ENCODE assay signal across 11 mouse cellular contexts in the genomic region with DNA sequence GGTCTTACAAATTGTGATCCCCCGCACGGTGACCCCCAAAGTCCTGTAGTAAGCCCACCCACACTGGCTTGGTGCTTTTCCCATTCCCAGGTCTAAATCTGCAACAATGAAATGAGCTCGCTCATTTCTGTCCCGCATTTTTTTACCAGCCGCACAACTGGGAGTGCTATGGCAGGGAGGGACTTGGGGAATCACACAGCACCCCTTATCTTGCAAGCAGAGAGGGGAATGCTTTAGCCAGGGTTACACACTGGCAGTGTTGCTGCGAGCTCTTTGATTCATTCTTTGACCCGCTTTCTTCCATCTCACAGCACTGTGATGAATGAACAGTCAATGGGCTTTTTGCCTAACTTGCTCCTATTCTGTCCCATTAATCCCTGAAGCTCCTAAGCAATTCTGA.
"Had no signal": no experiment of that assay in that cellular context is flagged by ENCODE, and none has a peak within 500 bp of the region (broad histone marks: within the 10 kb centered on the region; RNA-seq: fewer than 3 reads in every experiment).

No protein-coding gene starts in this region.

- H3K9ac ChIP-seq: liver, embryonic 13.5 days; liver, postnatal 0 days; neural tube, embryonic 12.5 days had no signal

- DNase-seq: kidney, adult 8-10 months; liver, embryonic 13.5 days; liver, postnatal 0 days; thymus, postnatal 4 days had no signal

- H3K36me3 ChIP-seq: limb, embryonic 10.5 days; liver, embryonic 13.5 days; neural tube, embryonic 12.5 days had no signal

- H3K4me1 ChIP-seq: liver, embryonic 13.5 days had no signal

- H3K4me3 ChIP-seq: left cerebral cortex, adult 2 months; limb, embryonic 10.5 days; liver, embryonic 13.5 days; myocyte; neural tube, embryonic 12.5 days had no signal

- H3K27ac ChIP-seq: left cerebral cortex, adult 2 months; limb, embryonic 10.5 days; liver, embryonic 13.5 days; neural tube, embryonic 12.5 days; stomach, postnatal 0 days had no signal

- H3K9me3 ChIP-seq: limb, embryonic 10.5 days; liver, embryonic 13.5 days; neural tube, embryonic 12.5 days had no signal

- ATAC-seq: intestine, postnatal 0 days; liver, postnatal 0 days had no signal

- H3K27me3 ChIP-seq: liver, embryonic 13.5 days; neural tube, embryonic 12.5 days had no signal

- H3K4me2 ChIP-seq: liver, embryonic 13.5 days; midbrain, embryonic 11.5 days; neural tube, embryonic 12.5 days had no signal
